Mouse (Mus musculus) heart, embryonic 11.5 days (tissue): Measurements from ENCODE around the gene Ldb3. TPM values are rescaled to one million over a fixed set of nuclear protein-coding genes. Genes with fewer than 3 reads are reported as not detected.

Source experiments
- ATAC-seq: fragments of 200-750 bp; cut with Nextera tagmentation; replicated peaks from 2 replicates; pipeline ENCODE4 v1.8.0; 2017; ENCODE audit warnings: moderate library complexity; ENCODE audit not compliant: insufficient number of reproducible peaks, low FRiP score, low TSS enrichment
- H3K27ac ChIP-seq: fragments of 300-500 bp; sonication (generic); 2 replicates; pipeline ENCODE4 v1.5.1; 2014; ENCODE audit warnings: mild to moderate bottlenecking, low read depth, low read length
- H3K27me3 ChIP-seq: fragments of 300-500 bp; sonication (generic); 2 replicates; pipeline ENCODE4 v1.6.1; 2014; ENCODE audit warnings: mild to moderate bottlenecking, low read length, mixed read lengths; ENCODE audit not compliant: control insufficient read depth, insufficient read depth
- H3K36me3 ChIP-seq: fragments of 300-500 bp; sonication (generic); 2 replicates; pipeline ENCODE4 v1.6.1; 2014; ENCODE audit warnings: mild to moderate bottlenecking, low read length, moderate library complexity, mixed read lengths; ENCODE audit not compliant: control insufficient read depth, insufficient read depth
- H3K4me1 ChIP-seq: fragments of 300-500 bp; sonication (generic); 2 replicates; pipeline ENCODE4 v1.6.1; 2014; ENCODE audit warnings: low read length; ENCODE audit not compliant: control insufficient read depth, insufficient read depth
- H3K4me2 ChIP-seq: fragments of 300-500 bp; sonication (generic); 2 replicates; pipeline ENCODE4 v1.6.1; 2014; ENCODE audit warnings: mild to moderate bottlenecking, moderate library complexity
- H3K4me3 ChIP-seq: fragments of 300-500 bp; sonication (generic); 2 replicates; pipeline ENCODE4 v1.5.1; 2014; ENCODE audit warnings: low read depth, low read length
- H3K9ac ChIP-seq: fragments of 300-500 bp; sonication (generic); 2 replicates; pipeline ENCODE4 v1.6.1; 2014; ENCODE audit warnings: mild to moderate bottlenecking, low read depth, low read length, moderate library complexity
- H3K9me3 ChIP-seq: fragments of 300-500 bp; sonication (generic); replicated peaks from 2 replicates; pipeline ENCODE4 v1.6.1; 2016; ENCODE audit warnings: low read length; ENCODE audit not compliant: control insufficient read depth
- WGBS: fragments of 180-500 bp; shearing (Covaris S2); extraction: QIAGEN DNeasy Blood & Tissue Kit; methylation state at CpG from one replicate; pipeline ENCODE4 v1.1.7; 2014; ENCODE audit not compliant: insufficient replicate concordance; 5-methylcytosine and 5-hydroxymethylcytosine counted together
- polyA plus RNA-seq: library from polyadenylated mRNA; unstranded; fragments of >200 nt; fragmentation: Nextera tagmentation; extraction: Ambion mirVana; gene quantifications from 2 replicates; pipeline ENCODE4 v1.2.1, GENCODE M21; 2014

Gene Ldb3
- polyA plus RNA-seq, 1 experiment from 2014 or later: 221 TPM

DNA sequence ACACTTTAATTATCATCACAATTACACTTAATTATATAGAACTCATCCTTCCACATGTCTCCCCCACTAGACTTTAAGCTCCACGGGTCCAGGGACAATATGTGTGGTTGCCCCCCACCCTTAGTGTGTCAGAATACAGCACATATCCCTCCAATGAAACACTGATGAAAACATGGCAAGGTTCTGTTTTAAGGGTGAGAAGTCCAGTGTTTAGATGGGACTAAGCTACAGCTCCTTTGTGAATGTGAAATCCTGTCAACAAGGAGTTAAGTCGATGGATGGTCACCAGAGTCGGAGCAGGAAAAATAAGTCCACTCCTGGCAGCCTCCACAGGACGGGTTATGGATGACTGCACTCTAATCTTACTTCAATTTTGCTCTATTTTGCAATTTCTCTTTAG is 88.2 kb downstream of the Ldb3 start:
- H3K4me3 ChIP-seq: peak overlapping the region; percentile 95
- peaks cover 54% of the 10 kb centered on the region for H3K4me1 ChIP-seq
- no peak for ATAC-seq
- WGBS: 8% methylated on average over 4 of the region's 4 CpGs
- no peak overlapping the region for H3K27ac ChIP-seq
- H3K36me3 ChIP-seq: no peaks in the 10 kb centered on the region
- peak overlapping the region; percentile 72 for H3K4me2 ChIP-seq
- no peak overlapping the region for H3K9ac ChIP-seq
- no peaks in the 10 kb centered on the region for H3K9me3 ChIP-seq
- H3K27me3 ChIP-seq: no peaks in the 10 kb centered on the region

DNA sequence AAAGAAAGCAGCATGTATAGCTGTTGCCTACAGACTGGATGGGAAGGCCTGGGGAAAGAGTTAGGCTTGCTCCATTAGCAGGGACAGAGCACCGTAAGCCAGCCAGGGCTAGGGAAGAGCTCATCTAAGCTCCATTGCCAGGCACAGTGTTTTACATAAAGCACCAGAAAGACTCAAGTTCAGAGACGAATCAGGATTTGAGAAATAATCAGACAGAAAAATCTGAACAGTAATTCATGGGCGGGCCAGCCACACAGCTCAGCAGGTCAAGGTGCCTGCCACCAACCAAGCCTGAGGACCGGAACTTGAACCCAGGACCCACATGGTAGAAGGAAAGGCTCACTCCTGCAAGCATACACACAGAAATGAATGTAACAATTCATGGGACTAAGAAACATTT is 88.8 kb downstream of the Ldb3 start:
- no peaks in the 10 kb centered on the region for H3K36me3 ChIP-seq
- no peak overlapping the region for H3K27ac ChIP-seq
- 59% methylated on average over 4 of the region's 4 CpGs for WGBS
- peak overlapping the region; percentile 95 for H3K4me3 ChIP-seq
- H3K9ac ChIP-seq: 0 out of 2 replicates have a peak overlapping the region, but pooled peaks have one; percentile 2
- no peaks in the 10 kb centered on the region for H3K9me3 ChIP-seq
- H3K27me3 ChIP-seq: no peaks in the 10 kb centered on the region
- peak overlapping the region; percentile 72 for H3K4me2 ChIP-seq
- peaks cover 51% of the 10 kb centered on the region for H3K4me1 ChIP-seq
- no peak for ATAC-seq

DNA sequence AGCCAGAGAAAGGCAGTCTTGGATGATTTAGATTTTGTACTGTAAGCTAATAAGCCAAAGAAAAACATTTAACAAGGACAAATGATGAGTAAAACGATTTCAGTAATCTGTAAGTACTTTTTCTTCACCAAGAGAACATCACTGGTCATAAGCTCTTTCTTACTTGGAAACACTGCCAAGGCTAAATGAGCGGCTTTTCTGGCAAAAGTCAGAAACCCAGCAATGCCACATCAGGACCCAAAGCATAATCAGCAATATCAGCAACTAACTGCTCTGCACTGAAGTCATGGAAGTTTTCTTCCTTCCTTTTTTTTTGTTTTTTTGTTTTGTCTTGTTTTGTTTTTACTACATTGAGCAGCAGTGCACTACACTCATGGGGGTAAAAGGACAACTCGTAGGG is 91.1 kb downstream of the Ldb3 start:
- WGBS: 72% methylated on average over 3 of the region's 3 CpGs
- H3K36me3 ChIP-seq: no peaks in the 10 kb centered on the region
- no peaks in the 10 kb centered on the region for H3K9me3 ChIP-seq

DNA sequence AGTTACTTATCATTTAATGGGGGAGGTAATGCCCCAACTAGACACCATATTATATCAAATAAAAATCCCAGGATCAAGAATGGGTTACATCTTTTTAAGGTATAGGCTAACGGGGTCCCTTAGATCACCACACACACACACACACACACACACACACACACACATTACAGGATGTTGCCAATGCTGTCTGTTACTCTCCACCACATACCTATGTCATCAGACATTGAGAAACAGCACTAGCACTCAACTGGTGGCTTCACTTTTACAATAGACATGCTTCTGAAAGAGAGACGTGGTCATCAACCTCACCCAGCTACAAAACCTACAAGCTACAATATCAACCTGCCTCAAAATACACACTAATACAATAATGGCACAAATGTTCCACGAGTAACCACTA is 94.8 kb downstream of the Ldb3 start:
- H3K36me3 ChIP-seq: no peaks in the 10 kb centered on the region
- no peak overlapping the region for H3K4me3 ChIP-seq
- 88% methylated on average over 3 of the region's 3 CpGs for WGBS
- H3K9me3 ChIP-seq: no peaks in the 10 kb centered on the region
- peaks cover 39% of the 10 kb centered on the region for H3K4me1 ChIP-seq
- H3K27ac ChIP-seq: no peak overlapping the region
- no peak overlapping the region for H3K4me2 ChIP-seq
- no peaks in the 10 kb centered on the region for H3K27me3 ChIP-seq
- ATAC-seq: no peak
- no peak overlapping the region for H3K9ac ChIP-seq

More for the DNA sequence above, 91.1 kb downstream of the Ldb3 start:
- Histone ChIP-seq H3K9ac (no peak overlapping the region), H3K4me1 (peaks cover 45% of the 10 kb centered on the region), H3K4me2 (no peak overlapping the region), H3K4me3 (no peak overlapping the region), H3K27ac (no peak overlapping the region), H3K27me3 (no peaks in the 10 kb centered on the region)
- no peak for ATAC-seq

DNA sequence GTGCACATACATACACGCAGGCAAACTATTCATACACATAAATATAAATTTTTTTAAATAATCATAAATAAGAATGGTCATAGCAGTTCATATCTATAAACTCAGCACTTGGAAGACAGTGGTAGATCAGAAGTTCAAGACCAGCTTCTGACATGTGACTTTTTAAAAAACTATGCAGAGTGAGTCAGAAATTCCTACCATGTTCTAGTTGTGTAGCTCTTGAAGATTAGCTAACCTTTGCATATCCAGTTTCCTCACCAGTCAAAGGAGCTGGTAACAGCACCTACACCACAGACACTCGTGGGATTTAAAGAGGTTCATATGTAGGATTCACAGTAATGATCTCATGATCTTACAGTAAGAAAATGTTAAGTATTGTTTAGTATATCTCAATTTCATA is 95.8 kb downstream of the Ldb3 start:
- Histone ChIP-seq H3K9ac (no peak overlapping the region), H3K36me3 (no peaks in the 10 kb centered on the region), H3K4me2 (no peak overlapping the region), H3K9me3 (no peaks in the 10 kb centered on the region), H3K4me3 (no peak overlapping the region), H3K27me3 (no peaks in the 10 kb centered on the region), H3K4me1 (peaks cover 35% of the 10 kb centered on the region), H3K27ac (no peak overlapping the region)
- 85% methylated on average over 2 of the region's 2 CpGs for WGBS
- ATAC-seq: no peak

DNA sequence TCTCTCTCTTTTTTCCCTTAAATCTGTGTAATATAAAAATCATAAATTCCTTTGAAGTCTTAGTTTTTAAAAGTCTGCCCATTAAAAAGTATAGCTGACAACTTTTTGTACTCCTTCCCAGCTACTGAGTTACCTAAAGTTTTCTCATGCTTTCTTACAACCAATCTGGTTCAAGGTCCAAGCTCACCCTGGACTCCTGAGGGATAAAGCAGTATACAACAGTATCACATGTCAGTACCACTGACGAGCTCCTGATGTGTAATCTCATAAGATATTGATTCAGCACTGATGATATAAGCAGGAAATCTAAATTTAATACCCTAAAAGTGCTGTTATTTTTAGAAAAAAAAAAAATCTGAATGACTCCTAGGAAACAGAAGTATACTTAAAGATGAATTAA is 97.5 kb downstream of the Ldb3 start:
- Histone ChIP-seq H3K9me3 (no peaks in the 10 kb centered on the region), H3K27ac (no peak overlapping the region), H3K9ac (no peak overlapping the region), H3K36me3 (no peaks in the 10 kb centered on the region), H3K4me1 (peaks cover 26% of the 10 kb centered on the region), H3K4me2 (no peak overlapping the region), H3K4me3 (no peak overlapping the region), H3K27me3 (no peaks in the 10 kb centered on the region)
- no peak for ATAC-seq
- 72% methylated on average over 1 of the region's 1 CpGs for WGBS

DNA sequence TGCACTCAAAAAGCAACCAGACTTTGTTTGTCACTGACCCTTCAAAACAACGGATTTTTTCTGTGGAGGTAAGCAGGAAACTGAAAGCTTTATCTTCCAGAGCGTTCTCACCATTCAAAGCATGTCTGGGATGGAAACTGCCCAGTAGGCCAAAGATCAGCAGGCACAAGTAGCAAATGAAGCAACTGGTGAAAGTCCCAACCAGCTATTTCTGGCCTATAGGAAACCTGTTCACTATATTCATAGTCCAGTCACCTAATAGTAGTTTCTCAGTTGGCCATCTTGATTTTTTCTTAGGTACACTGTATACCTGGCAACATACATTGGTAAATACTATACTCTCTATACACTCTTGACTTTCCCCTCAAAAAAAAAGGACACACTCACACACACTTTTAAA is 98.6 kb downstream of the Ldb3 start:
- Histone ChIP-seq H3K4me3 (no peak overlapping the region), H3K9me3 (no peaks in the 10 kb centered on the region), H3K4me2 (no peak overlapping the region), H3K9ac (no peak overlapping the region), H3K4me1 (peaks cover 27% of the 10 kb centered on the region), H3K36me3 (no peaks in the 10 kb centered on the region), H3K27ac (no peak overlapping the region), H3K27me3 (no peaks in the 10 kb centered on the region)
- no peak for ATAC-seq
- WGBS: 20% methylated on average over 2 of the region's 2 CpGs

DNA sequence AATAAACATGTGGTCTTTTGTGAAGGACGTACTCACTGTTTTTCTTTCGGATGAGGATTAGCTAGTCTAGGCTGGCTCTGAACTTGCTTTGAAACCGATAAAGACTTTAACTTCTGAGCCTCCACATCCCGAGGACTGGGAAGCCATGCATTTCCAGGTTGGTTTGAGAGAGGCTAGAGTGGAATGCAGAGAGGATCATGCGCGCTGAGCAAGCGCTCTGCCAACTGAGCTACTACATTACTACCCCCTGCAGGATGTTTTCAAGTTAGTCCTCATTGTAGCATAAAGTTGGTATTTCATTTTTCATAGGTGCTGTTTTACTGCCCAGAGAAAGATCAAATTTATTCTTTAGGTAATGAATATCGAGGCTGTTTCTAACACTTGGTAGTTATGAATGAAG is 102.3 kb downstream of the Ldb3 start:
- no peak overlapping the region for H3K9ac ChIP-seq
- 37% methylated on average over 8 of the region's 8 CpGs for WGBS
- no peaks in the 10 kb centered on the region for H3K27me3 ChIP-seq
- no peaks in the 10 kb centered on the region for H3K36me3 ChIP-seq
- H3K9me3 ChIP-seq: no peaks in the 10 kb centered on the region
- no peak overlapping the region for H3K4me3 ChIP-seq
- peaks cover 38% of the 10 kb centered on the region for H3K4me1 ChIP-seq
- ATAC-seq: no peak
- H3K27ac ChIP-seq: no peak overlapping the region
- H3K4me2 ChIP-seq: no peak overlapping the region

DNA sequence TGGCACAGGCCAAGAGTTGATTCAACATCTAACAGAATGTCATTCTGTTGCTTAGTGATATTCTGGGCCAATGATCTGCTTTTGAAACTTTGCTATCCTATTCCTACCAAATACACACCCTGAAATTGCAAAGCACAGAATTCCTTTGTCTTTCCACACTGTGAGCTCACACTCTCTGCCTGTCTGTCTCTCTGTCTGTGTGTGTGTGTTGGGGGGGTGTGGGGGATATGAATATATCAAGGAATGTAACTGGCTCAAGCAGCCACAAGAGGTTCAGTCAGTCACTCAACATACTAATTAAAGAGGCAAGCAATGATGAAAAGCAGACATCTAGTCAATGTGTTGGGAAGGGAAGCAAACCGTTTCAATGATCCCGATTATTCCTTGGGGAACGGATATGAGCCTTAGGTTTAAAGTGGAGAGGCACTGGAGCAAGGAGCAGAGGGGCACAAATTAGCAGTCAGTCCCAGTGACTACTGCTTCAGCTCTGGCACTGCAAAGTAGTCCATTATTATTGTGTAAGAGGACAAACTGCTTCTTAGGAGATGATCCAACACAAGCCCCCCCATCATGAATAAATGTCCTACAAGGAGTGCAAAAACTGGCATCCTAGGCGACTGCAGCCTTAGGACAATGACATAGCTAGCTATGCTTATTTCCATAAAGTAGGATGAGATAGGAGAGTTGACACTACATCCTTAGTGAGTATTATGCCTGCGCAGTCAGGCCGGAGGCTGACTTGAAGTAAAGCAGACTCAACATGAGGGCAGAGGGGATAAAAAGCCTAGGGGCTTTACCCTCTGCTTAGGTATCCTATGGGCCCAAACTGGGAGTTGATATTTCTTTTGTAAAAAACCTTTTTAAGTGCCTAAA is 104.8 kb downstream of the Ldb3 start:
- Histone ChIP-seq H3K4me2 (peak overlapping the region; percentile 40), H3K9ac (0 out of 2 replicates have a peak overlapping the region, but pooled peaks have one; percentile 22)

More for the DNA sequence above, 104.8 kb downstream of the Ldb3 start:
- H3K4me3 ChIP-seq: no peak overlapping the region
- ATAC-seq: peak; percentile 67; the same call in 1 of the 2 replicates
- H3K27me3 ChIP-seq: no peaks in the 10 kb centered on the region
- peaks cover 28% of the 10 kb centered on the region for H3K4me1 ChIP-seq
- peak overlapping the region; percentile 42; the same call in 1 of the 2 replicates for H3K27ac ChIP-seq
- H3K9me3 ChIP-seq: no peaks in the 10 kb centered on the region
- WGBS: 37% methylated on average over 6 of the region's 6 CpGs
- no peaks in the 10 kb centered on the region for H3K36me3 ChIP-seq
